Mouse (Mus musculus): ENCODE measurements around the gene Lmna.
A peak's percentile ranks its signal among the peaks of the same experiment; 100 is the strongest.

The Lmna gene

GRCm38 (mm10) chr3:88448443-88448842 lies 61.3 kb downstream of the Lmna start:
- no peak for DNase-seq (ENCODE audit: low read depth, low spot score)

- no peak for DNase-seq (ENCODE audit: low read depth, low spot score)
Observed at GRCm38 (mm10) chr3:88447676-88448183, 62.0 kb downstream of the Lmna start.

- DNase-seq (ENCODE audit: low read depth, low spot score), result no peak
Observed at GRCm38 (mm10) chr3:88446471-88447123, 63.2 kb downstream of the Lmna start.

GRCm38 (mm10) chr3:88442888-88443287 lies 66.9 kb downstream of the Lmna start:
- DNase-seq (ENCODE audit: low read depth, low spot score), result no peak

GRCm38 (mm10) chr3:88442488-88442887 lies 67.3 kb downstream of the Lmna start:
- DNase-seq (ENCODE audit: low read depth, low spot score), result no peak

GRCm38 (mm10) chr3:88440500-88441381 lies 69.0 kb downstream of the Lmna start:
- peak; percentile 63 for DNase-seq (ENCODE audit: low read depth, low spot score)

- no peak for DNase-seq (ENCODE audit: low read depth, low spot score)
Observed at GRCm38 (mm10) chr3:88439582-88439981, 70.2 kb downstream of the Lmna start.

GRCm38 (mm10) chr3:88437454-88437853 lies 72.3 kb downstream of the Lmna start:
- no peak for DNase-seq (ENCODE audit: low read depth, low spot score)

- DNase-seq (ENCODE audit: low read depth, low spot score), result peak; percentile 62
Observed at GRCm38 (mm10) chr3:88436395-88437201, 73.2 kb downstream of the Lmna start.

- DNase-seq (ENCODE audit: low read depth, low spot score), result no peak
Observed at GRCm38 (mm10) chr3:88435515-88435914, 74.2 kb downstream of the Lmna start.

All from retina, postnatal 7 days (tissue).